Mouse (Mus musculus) kidney, adult 11 months (tissue): Measurements from ENCODE around the gene Gnptab.
A peak's percentile ranks its signal among the peaks of the same experiment; 100 is the strongest.

Experiments
- DNase-seq: peaks from one replicate; pipeline ENCODE4 v3.0.0; 2022

The Gnptab gene

DNA sequence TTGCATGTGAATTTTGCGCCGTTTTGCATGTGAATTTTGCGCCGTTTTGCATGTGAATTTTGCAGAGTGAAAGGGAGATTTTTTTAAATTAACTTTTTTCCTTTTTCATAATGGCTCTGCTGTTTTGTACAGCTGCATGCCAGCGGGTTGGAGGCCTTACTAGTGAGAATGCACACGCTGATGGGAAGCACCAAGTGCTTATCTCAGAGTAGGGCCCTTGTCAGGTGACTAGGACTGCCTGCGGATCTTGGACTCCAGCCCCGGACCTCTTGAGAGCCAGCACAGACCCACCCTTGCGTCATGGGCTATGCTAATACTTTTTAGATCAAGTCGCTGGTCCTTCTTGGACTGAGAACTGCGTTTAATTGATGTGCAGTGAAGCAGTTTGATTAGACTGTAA is 1.1 kb downstream of the Gnptab start:
- DNase-seq = peak; percentile 59

DNA sequence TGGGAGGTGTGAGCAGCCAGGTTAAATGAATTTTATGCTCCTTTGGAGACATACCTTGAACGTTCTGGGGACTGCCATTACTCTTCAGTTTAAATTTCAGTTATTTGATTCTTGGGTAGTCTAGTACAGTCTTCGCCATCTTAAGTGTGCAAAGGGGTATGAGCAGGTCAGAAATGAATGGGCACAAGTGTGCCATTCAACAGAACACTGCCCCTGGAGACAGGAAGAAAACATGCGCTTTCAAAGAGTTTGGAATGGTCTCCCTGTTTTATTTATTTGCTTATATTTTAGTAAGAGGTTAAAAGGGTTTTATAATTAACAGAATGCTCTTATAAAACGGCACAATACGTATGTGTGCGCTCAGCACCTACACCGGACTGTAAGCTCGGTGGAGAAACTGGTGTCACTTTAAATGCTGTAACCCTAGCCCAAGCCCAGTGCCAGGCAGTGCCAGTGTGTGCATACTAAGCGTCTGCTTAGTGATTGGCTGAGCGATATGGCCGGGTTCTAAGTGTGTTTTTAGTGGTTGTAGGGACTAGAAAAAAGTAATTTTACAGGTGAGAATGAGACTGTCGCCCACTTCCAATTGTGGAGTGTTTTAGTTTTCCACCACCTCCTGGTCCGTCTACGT is 1.6 kb downstream of the Gnptab start:
- peak; percentile 42 for DNase-seq

DNA sequence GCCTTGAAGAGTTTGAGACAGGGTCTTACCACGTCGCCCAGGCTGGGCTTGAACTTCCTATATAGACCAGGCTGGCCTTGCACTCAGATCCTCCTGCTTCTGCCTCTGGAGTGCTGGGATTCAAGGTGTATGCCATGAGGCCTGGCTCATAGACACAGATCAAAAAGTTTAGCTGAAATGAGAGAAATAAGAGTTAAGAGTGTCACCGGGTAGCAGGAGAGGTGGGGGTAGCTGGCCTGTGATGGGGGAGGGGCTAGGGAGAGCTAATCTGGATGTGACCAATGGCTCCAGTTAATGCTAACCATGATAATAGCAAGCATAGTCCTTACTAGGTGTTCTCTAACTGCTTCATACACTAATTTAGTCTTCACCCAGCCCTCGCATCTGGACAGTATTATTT is 2.4 kb downstream of the Gnptab start:
- no peak for DNase-seq

DNA sequence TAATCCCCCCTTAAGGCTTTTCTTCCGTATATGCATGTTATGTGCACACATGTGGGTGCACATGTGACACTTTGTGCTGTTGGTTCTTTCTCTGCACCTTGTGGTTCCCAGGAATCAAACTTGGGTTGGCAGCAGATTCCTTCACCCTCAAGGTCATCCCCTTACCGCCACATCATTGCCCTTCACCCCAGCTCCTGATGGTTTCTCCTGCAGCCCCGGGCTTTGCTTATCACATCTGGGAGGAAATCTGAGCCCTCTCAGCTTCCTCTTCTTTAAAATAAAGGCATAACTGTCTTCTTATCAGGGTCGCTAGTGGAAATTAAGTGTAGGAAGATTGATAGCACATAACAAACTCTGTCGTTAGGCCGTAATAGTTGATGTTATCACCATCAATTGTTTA is 3.1 kb downstream of the Gnptab start:
- DNase-seq = no peak

DNA sequence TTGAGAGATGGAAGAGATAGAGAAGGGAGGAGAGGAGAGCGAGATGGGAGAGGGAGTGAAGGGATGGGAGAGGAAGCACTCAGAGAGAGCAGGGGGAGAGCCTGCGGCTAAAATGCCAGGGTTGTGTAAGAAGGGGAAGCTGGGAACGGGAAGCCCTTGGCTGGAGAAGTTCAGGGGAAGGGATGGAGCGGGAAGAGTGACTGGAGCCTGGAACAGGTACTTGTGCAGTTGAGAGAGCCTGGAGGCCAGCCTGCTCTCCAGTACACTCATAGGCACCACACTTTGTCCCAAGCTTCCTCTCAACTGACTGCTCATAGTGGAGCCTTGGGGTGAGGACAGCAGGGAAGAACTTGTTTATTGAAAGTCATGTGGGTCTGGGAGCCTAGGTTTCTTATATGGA is 4.5 kb downstream of the Gnptab start:
- DNase-seq = no peak

DNA sequence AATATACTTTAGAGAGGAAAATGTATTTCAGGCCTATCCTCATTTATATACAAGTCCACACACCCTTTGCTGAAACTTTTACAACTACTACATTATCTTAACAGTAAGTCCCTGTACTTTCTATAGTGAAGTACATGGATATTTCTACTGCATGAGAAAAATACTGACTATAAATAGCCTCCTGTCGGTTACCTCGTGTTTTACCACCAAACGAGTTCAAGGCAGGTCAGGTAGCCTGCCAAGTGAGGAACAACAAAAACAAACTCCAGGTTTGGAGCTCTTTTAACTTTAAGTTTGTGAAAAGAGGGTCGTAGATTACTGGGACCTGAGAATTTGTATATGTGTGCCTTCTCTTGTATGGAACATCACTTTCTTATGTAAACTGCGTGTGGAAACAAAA is 5.1 kb downstream of the Gnptab start:
- no peak for DNase-seq

DNA sequence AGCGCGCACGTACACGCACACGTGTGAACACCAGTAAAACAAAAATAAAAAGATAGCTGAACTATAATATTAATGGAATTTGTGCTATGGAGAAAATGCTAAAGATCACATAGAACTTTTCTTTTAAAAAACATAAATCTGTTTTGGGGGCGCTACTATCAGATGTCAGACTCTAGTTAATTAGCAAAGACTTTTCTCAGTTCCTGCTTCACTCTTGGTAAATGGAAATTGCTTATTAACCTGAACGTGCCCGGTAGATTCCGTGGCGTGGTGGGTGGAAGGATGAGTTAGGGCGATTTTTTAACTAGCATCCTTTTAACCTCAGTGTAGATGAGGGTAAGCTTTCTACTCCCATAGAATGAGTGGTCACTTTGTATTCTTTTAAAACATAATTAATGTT is 6.4 kb downstream of the Gnptab start:
- DNase-seq = no peak

DNA sequence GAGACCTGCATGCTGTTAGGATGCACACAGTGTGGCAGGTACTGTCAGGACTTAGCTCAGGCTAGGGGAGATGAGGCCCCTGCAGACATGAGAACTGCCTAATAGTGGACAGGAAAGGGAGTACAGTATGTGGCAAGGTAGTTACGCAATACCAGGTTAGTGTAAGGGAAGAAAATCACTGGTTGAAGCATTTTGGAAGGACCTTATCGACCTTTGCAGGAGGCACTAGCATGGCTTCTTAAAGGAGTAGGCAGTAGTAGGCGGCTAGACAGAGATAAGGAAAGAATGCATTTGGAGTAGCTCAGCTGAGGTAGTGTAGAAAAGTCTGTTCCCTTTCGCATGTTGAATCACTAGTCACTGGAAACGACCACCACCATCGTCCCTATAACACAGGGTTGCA is 6.8 kb downstream of the Gnptab start:
- DNase-seq = no peak

DNA sequence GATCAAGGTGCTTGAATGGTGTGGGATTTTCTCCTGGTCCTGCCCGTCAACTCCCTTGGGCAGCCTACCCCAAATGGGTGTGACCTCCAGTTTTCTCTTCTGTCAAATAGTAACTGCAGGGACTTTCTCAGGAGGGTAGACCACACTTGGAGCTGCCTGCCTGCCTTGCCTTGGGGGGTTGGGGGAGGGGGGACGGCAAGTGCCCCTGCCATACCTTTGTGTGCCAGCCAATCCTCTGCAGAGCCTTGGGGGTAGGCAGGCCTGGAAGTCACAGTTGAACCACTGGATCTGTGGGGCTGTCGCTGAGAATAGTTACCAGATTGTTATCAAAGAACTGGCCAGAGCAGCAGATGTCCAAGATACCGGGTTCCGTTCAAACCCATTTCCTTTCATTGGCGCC is 7.3 kb downstream of the Gnptab start:
- DNase-seq = no peak

DNA sequence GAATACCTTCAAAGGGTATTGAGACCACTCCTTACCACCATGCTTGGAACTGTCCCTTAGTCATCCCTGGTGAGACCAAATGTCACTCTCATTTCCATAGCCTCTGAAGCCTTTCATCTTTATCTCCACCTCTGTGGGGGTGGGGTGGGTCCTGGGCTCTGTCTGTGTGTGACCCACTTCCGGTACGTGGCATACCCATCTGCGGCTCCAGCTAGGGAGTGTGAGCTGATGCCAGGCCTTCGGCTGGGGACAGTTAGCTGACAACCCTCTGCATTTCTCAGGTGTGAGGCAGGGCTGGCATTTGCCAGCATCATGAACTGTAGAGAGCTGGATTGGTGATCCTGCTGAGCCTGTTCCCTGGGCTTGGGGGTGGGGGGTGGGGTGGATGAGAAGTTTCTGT is 10.6 kb downstream of the Gnptab start:
- no peak for DNase-seq

DNA sequence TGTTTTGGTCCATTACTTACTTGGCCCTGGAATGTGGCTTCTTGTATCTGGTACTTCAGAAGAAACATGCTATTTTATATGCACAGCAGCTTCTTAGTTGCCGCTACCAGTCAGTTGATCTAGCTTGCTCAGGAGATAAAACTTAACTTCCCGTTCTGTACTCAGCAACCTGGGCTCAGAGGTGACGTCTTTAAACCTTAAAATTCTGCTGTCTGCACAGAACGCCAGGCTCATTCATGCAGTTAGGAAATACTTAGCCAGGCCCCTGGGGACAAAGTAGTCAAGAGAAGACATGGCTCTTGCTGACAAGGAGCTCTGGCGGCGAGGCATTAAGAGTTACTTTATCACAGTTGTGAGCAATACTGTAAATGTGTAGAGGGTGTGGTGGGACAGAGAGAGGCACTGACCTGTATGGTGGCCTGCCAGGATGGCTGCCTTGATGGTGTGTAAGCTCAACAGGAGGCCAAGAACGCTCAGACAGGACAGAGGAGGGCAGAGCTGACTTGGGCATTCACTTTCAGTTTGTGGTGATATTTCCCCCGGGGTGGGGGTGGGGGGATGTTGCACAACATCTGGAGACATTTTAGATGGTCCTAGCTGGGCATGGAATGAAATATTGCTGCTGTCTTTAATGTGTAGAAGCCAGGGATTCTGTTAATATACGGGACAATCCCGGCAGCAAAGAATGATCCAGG is 11.3 kb downstream of the Gnptab start:
- DNase-seq = peak; percentile 33

DNA sequence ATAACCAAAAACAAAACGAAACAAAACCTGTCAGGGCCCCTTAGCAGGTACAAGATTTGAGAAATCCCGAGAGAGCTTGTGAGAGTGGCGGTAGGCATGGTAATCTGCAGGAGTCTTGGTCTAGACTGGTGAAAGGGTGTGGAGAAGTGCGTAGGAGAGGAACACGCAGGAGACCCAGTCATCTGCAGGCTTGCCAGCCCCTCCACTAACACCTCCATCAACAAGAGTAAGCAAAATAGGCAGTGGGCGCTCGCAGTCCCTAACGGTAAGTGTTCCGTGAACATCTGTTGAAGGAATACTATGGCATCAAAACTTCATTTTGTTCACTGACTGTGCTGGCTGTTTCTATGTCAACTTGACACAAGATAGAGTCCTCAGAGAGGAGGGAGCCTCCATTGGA is 12.6 kb downstream of the Gnptab start:
- no peak for DNase-seq

DNA sequence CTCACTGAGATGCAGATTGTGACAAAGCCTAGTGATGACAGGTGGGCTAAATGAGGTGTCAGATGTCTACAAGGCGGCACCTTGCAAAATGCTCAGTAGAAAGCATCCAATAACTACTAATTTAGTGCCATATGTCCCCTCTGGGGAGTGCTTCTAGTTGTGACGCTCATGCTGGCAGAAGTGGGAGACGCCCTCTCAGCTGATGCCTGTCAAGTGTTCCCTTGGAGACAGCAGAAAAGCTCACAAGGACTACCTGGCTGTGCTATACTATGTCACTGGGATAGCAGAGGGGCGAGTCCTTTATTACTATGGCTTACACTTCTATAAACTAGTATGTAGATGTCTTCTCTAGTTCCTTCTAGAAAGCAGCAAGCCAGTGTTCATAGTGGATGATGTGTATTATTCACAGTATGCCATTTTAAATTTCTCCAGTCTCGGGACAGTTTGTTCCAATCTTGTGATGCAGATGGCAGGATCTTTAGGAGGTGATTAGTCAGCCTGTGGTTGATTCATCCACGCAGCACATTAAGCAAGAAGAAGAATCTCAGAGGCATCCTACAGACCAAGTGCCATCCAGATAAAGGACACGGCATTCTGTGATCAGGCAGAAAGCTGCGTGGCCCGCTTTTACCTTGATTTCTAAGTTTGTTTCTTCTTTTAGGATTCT is 13.4 kb downstream of the Gnptab start:
- no peak for DNase-seq

DNA sequence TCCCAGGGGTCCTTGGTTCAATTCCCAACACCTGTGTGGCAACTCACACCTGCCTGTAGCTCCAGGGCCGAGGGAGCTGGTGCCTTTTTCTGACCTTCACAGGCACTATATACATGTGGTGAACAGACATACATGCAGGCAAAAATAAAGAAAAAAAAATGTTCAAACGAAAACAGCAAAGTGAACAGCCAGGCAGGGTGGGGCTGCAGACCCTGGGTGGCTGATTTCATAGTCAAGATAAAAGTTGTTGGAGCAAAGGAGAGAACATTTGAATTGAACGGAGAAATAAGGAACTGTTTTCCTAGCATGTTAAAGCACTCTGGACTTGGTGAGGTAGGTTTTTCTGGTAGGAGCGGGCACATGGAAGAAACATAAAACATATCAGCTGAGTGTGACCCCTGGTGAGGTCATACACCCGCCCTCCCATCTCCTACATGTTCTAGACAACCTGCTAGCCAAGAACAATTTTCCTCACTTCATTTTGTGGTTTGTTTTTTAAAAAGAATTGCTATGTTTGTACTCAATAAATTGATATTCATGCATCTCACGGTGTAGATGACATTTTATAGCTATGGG is 19.8 kb downstream of the Gnptab start:
- DNase-seq = no peak

DNA sequence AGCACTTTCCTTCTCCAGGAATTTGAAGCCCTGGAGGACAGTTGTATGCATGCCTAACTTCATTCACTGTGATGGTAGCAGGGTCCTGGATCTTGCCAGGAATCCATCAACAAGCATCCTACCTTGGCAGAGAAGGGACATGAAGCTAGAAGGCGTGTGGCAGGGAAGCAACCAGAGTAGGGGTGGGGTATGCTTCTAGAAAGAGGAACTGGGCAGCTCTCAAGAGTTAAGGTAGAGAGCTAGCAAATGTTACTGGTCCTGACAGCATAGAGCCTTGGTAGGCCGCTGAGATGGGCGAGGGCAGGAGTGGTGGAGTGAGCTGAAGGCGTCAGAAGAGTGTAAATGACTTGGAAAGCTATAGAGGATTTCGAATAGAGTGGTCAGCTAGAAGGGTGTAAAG is 20.3 kb downstream of the Gnptab start:
- no peak for DNase-seq

DNA sequence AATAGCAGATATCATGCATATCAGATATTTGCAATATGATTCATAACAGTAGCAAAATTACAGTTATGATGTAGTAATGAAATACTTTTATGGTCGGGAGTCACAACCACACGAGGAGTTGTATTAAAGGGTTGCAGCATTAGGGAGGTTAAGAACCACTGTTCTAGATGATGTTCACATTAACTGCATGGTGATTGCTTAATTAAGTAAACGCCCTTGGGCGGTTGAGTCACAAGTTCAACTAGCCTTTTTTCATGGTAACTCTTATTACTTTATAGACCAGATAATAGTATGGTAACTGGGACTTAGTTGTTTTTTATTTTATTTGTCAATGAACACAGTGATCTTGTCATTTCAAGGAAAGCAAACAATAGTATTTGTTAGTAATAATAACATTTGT is 24.1 kb downstream of the Gnptab start:
- DNase-seq = no peak

DNA sequence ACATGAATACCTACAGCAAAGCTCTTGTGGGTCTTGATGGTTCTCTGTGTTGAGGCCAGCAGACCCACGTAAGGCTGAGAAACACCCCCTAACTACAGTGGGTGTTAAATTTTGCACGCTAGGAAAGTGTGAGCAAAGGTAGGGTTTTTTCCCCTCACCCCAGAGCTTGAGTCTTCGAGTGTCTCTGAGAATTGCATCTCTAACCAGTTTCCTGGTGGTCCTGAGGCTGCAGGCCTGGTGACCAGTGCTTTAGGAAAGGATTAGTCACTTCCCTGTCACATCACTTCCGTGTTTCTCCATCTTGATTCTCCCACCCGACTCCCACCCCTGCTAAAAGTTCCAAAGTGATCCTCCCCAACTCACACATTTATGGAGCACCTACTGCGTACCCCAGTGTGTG is 25.3 kb downstream of the Gnptab start:
- DNase-seq = no peak

DNA sequence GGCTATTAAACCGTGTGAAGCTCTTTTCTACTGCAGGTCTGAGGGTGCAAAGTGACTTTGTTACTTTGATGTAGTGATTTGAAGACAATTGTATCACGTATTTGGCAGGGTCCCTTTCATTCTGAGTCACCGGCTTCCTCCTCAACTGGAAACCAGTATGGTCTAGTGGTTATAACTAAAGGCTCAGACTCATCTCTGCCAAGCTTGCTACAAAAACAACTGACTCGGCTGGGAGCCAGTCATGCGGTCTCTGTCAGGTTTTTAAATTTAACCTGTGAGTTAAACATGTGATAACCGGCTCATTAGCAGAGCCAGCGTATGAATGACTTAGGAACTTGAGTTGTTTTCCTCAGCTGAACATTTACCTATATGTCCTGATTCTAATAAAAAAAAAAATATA is 26.9 kb downstream of the Gnptab start:
- DNase-seq = peak; percentile 27

DNA sequence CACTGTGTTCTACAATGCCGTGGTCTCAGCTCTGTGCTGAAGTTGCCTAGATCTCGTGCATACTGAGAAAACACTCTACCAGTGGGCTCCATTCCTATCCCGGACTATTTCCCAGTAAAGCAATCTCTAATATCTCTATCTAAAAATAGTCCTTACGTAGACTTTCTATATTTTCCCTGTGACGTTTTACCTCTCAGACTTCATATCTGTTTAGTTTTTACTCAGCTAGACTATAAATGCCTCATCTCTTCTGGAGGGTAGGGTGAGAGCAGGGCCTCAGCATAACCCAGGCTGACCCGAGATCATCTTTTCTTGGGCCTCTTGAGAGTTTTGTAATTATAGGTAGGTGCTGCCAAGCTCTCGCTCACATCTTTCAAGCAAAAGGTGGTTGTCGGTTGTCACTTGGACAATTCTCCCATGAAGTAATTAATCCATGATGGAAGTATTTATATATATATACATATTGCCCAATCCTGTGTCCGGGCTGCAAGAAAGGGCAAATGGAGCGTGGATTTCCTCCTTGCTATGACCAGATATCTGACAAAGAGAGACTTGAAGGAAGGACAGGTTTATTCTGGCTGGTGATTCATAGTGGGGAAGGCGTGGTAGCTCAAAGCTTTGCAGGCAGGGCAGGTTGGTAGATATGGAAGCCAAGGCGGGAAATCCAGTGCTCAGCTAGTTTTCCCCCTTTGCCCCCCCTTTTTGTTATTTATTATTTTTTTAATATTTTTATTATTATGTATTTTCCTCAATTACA is 29.1 kb downstream of the Gnptab start:
- DNase-seq = no peak

DNA sequence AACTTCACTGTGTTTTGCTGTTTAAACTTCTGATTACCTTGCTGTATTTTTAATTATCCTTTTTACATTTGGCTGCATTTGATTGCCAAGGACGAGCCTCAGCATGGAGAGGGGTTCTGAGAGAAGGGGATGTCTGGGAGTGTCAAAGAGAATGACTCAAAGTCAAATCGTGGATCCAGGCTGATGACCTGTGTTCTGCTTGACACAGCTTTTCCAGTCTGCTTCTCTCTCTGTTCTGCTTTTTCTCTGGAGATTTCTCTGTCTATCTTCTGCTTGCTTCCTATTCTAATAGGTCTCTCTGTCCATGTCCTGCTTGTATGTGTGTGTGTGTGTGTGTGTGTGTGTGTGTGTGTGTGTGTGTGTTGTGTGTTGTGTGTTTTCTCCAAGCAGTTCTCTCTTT is 30.8 kb downstream of the Gnptab start:
- DNase-seq = no peak

DNA sequence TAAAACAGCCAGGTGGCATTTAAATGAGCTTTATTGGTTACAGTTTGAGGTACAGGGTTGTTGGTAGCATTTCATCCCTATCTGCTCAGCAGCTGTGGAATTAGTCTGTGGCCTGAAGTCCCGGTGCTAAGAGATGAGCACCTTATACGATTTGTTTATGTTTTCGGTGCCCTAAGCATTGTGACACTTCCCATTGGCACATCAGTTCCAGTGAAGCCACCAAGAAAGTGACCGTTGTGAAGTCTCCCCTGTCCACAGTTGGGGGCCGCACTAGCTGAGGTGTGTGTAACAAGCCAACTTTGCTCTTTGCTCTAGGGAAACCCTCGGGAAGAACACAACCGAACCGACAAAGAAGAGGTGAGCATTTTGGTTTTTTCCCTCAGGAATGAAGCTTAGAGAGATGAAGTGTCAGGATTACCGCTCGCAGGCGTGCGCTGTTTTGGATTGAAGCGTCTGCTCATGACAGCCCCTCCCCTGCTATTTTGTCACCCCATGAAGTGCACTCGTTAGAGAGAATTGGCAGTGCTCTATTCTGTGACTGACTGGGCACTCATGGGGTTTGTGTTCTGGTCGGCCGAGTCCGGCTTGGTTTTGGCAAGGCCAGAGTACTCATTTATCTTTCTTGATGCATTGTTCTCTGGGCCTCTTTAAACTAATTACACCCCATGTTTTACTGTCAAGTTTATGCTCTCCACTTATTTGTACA is 33.5 kb downstream of the Gnptab start:
- DNase-seq = no peak

DNA sequence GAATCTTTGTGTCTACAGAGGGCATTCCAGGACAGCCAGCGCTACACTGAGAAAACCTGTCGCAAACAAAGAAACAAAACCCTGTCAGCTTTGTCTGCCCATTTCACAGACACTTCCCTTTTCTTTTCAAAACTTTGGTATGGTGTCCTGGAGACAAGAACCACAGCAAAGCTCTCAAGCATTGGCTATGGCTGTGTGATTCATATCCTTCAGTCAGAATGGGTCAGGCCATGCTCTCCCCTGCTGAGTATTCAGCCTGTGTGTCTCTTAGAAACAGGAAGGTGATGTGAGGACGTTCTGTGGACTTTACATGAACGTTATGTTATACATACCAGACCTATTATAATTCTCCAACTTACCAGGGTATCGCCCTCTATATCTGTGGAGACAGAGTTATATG is 38.8 kb downstream of the Gnptab start:
- DNase-seq = no peak

DNA sequence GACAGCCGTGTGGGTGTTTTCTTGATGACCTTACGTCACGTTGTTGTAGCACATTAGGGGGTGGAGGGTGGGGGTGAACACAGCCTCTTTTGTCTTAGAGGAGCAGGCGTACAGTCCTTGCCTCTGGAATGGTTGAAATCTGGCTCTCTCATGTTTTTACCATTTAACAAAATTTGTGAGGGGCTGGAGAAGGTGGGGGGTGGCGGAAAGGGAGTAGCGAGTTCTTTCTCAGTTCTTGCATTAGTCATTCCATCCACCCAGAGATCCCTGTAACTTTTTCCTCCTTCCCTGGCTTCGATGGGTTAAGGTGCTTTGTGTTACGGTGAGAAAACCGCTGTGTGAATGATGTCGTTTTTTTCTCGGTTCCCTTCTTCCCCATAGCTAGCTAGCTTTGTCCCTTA is 41.2 kb downstream of the Gnptab start:
- DNase-seq = no peak
